Mouse (Mus musculus) embryonic fibroblast, embryonic 13.5 days (primary cell): Measurements from ENCODE around the gene Nanog. TPM values are rescaled to one million over a fixed set of nuclear protein-coding genes. Genes with fewer than 3 reads are reported as not detected.

Experiments used
- H3K27ac ChIP-seq: 2 replicates; pipeline ENCODE4 v1.5.1; 2012; ENCODE audit warnings: low read length, control low read depth, inconsistent platforms; ENCODE audit not compliant: insufficient read depth
- H3K4me1 ChIP-seq: 2 replicates; pipeline ENCODE4 v1.6.1; 2011; ENCODE audit warnings: low read length; ENCODE audit not compliant: control insufficient read depth, insufficient read depth
- H3K4me3 ChIP-seq: 2 replicates; pipeline ENCODE4 v1.5.1; 2011; ENCODE audit warnings: mild to moderate bottlenecking, control low read depth, low read length; ENCODE audit not compliant: insufficient read depth
- CTCF ChIP-seq: IDR thresholded peaks from 2 replicates; pipeline ENCODE4 v1.5.1; 2011; ENCODE audit warnings: mild to moderate bottlenecking, control low read depth, low read length, moderate library complexity, borderline replicate concordance; ENCODE audit not compliant: insufficient read depth
- POLR2A ChIP-seq: IDR thresholded peaks from 2 replicates; pipeline ENCODE4 v1.6.1; 2011; ENCODE audit warnings: low read depth, mild to moderate bottlenecking, control low read depth, low read length, moderate library complexity
- polyA plus RNA-seq: library from polyadenylated mRNA; stranded (reverse); fragments of >200 nt; gene quantifications from 2 replicates; pipeline ENCODE4 v1.2.4, GENCODE M21; 2011; ENCODE audit warnings: low read depth; ENCODE audit not compliant: missing spikeins, insufficient read length

Nanog gene
- polyA plus RNA-seq = 0.93 and 1.1 TPM in 2 replicates

- H3K27ac ChIP-seq = no peak within 1 kb of the TSS
- H3K4me3 ChIP-seq = no peak within 1 kb of the TSS
- peaks cover 5% of the 10 kb centered on the region for H3K4me1 ChIP-seq
- TF ChIP-seq POLR2A = no peak
- TF ChIP-seq CTCF = no peak
Observed at GRCm38 (mm10) chr6:122707036-122707800, at the start of gene Nanog. Gene Nanog (plus strand): TSS chr6:122707489.

GRCm38 (mm10) chr6:122657630-122658029, 49.7 kb upstream of the Nanog start:
- Histone ChIP-seq H3K4me1 (no peaks in the 10 kb centered on the region), H3K4me3 (no peak overlapping the region)
- TF ChIP-seq CTCF = no peak
- no peak for TF ChIP-seq POLR2A

GRCm38 (mm10) chr6:122659567-122659966, 47.7 kb upstream of the Nanog start:
- Histone ChIP-seq H3K4me3 (no peak overlapping the region), H3K4me1 (no peaks in the 10 kb centered on the region), H3K27ac (no peak overlapping the region)
- no peak for TF ChIP-seq CTCF
- no peak for TF ChIP-seq POLR2A

More at GRCm38 (mm10) chr6:122657630-122658029, 49.7 kb upstream of the Nanog start:
- no peak overlapping the region for H3K27ac ChIP-seq

- TF ChIP-seq CTCF (no peak), POLR2A (no peak)
- no peak overlapping the region for H3K27ac ChIP-seq
- no peaks in the 10 kb centered on the region for H3K4me1 ChIP-seq
- no peak overlapping the region for H3K4me3 ChIP-seq
Observed at GRCm38 (mm10) chr6:122660601-122661379, 46.5 kb upstream of the Nanog start.

GRCm38 (mm10) chr6:122662551-122663264, 44.6 kb upstream of the Nanog start:
- H3K4me3 ChIP-seq = no peak overlapping the region
- TF ChIP-seq CTCF = no peak
- TF ChIP-seq POLR2A = no peak
- H3K27ac ChIP-seq = no peak overlapping the region
- H3K4me1 ChIP-seq = no peaks in the 10 kb centered on the region

- no peak for TF ChIP-seq CTCF
- no peak for TF ChIP-seq POLR2A
- no peaks in the 10 kb centered on the region for H3K4me1 ChIP-seq
- H3K4me3 ChIP-seq = no peak overlapping the region
Observed at GRCm38 (mm10) chr6:122663596-122664206, 43.6 kb upstream of the Nanog start.

GRCm38 (mm10) chr6:122665866-122666265, 41.4 kb upstream of the Nanog start:
- Histone ChIP-seq H3K4me3 (no peak overlapping the region), H3K4me1 (no peaks in the 10 kb centered on the region), H3K27ac (no peak overlapping the region)
- no peak for TF ChIP-seq CTCF
- TF ChIP-seq POLR2A = no peak

More at GRCm38 (mm10) chr6:122663596-122664206, 43.6 kb upstream of the Nanog start:
- H3K27ac ChIP-seq = no peak overlapping the region

- TF ChIP-seq POLR2A (no peak), CTCF (no peak)
- no peak overlapping the region for H3K27ac ChIP-seq
- no peaks in the 10 kb centered on the region for H3K4me1 ChIP-seq
- H3K4me3 ChIP-seq = no peak overlapping the region
Observed at GRCm38 (mm10) chr6:122667715-122668114, 39.6 kb upstream of the Nanog start.

- Histone ChIP-seq H3K4me1 (no peaks in the 10 kb centered on the region), H3K27ac (no peak overlapping the region), H3K4me3 (no peak overlapping the region)
- TF ChIP-seq CTCF (no peak), POLR2A (no peak)
Observed at GRCm38 (mm10) chr6:122668823-122669222, 38.5 kb upstream of the Nanog start.
